Mouse (Mus musculus): ENCODE measurements around the gene Txnrd2. TPM values are rescaled to one million over a fixed set of nuclear protein-coding genes. Genes with fewer than 3 reads are reported as not detected.

The Txnrd2 gene
- total RNA-seq, 2 experiments from 2014 or later = 19.8 to 20.8 TPM

DNA sequence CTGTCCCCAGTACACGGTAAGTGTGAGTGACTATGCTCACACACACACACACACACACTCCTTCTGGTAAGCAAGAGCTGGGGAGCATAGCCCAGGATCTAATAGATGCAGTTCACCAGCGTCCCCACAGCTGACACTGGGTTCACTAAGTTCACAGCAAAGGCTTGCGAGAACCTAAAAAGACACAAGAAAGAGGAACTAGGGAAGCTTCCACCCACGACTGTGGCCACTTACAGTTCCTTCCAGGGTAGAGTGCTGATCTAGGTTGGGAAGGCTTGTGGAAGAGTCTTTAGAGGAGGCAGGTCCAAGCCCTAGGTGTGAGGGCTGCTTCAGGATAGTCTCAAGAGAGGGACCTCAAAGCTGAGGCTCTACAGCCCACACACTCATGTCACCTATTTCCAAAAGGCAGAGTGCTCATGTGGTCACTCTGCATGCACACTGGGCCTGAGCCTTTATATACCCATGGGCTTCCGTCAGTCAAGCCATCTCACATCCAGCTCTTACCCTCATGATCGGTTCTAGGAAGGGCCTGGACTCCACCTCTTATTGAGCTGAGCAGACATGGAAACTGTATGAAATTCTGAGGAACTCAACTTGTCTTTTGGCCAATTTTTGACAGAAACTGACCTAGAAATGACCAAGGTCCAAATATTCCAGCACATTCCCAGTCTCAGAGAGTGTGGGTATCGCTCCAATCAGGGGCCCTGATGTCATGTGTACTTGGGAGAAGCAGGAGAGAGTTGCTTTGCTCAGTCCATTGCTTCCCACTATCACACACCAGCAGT lies 13.0 kb upstream of the Txnrd2 start:
- no peak for DNase-seq (ENCODE audit: low spot score)

DNA sequence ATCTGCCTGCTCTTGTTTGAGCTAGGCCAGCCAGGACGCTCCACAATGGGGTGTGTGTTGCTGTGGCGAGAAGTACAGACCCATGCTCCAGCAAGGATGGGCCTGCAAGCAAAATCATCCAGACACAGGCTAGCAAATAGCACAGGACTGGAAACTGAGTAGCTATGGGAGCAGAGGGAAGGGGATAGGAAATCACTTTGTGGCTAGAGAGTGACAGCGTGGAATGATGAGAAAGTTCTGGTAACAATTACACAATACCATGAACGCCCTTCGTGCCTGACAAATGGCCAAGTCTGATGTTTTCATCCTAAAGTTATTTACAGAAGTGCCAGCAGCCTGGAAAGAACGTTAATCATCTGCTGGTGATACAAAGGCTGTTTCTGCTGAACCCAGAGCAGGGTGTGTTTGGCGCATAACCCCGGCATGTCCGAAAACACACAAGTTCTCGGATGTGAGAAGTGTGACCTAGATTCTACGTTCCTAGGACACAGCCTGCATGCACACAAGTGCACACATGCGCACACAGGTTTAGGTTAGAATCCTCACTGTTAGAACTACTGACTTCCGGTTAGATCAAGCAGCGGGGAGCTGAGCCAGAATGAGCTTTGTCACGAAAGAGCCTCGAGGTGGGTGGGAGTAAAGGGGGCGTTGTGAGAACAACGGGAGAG lies 10.0 kb upstream of the Txnrd2 start:
- DNase-seq (ENCODE audit: low spot score) = peak; percentile 79

DNA sequence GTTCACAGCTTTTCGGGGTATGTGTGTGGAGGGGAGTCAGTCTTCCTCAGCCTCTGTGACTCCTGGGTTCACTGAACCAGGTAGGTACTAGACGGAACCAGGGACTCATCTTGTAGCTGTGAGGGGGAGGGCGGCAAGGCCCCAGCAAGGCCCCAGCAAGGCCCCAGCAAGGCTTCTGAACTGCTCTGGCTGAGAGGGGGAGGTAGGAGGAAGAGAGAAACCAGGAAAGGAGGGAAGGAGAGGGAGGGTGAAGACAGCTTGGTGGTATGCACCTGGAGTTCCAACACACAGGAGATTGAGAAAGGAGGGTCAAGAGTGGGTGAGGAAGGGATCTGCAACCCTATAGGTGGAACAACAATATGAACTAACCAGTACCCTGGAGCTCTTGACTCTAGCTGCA lies 9.3 kb upstream of the Txnrd2 start:
- no peak for DNase-seq (ENCODE audit: low spot score)

DNA sequence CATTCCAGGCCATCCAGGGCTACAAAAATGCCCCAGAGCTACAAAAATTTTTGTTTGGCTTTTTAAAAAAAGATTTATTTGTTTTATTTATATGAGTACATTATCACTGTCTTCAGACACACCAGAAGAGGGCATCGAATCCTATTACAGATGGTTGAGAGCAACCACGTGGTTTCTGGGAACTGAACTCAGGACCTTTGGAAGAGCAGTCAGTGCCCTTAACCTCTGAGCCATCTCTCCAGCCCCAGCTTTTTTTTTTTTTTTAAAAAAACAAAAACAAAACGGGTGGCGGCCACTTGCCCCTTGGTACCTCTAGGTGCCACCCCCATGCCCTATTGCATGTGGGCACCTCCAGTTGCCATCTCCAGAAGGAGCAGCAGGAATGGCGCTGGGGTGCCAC lies 8.7 kb upstream of the Txnrd2 start:
- no peak for DNase-seq (ENCODE audit: low spot score)

DNA sequence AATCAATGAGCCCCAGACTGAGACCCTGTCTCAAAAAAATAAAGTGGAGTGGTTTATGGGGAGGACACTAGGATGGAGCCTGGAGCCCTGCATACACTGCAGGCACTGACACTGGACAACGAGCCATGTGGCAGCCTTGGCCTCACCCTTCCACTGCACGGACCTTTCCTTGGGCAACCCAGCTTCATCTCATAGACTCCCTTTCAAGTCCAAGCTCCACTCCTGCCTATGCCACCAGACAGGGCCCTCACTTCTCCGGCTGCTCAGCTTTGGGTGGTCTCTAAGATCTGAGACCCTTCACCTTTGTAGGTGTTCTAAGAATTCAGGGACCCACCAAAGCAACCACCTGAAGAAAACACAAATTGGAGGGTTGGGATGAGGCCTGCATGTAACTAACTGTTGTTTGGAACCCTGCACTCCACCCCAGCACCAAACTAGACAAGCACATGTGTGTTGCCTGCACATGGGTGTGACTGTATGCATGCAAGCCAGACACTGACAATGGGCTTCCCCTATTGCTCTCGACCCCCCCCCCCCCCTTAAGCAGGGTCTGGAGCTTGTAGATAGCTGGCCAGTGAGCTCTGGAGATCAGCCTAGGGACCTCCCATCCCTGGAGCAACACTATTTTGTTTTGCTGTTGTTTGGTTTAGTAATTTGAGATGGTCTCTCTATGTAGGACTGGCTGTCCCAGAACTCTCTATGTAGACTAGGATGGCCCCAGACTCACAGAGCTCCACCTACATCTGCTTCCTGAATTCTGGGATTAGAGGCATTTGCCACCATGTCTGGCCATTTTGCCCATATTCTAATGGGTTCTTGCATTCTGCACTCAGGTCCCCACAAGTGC lies 7.2 kb upstream of the Txnrd2 start:
- DNase-seq (ENCODE audit: low spot score) = no peak

DNA sequence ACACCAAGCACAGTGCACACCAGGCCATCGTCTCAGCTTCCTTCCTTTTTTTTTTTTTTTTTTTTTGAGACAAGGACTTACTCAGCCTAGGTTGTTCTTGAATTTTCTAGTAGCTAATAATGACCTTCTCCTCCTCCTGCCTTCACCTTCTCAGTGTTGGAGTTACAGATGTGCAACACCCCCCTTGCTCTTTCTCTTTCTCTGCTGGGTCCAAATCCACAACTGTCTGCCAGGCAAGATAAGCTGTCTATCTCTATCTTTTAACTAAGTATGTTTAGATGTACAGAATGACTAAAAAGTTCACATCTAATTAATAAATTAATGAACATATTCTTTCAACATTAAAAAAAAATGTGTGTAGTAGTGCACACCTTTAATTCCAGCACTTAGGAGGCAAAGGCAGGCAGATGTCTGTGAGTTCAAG lies 6.6 kb upstream of the Txnrd2 start:
- no peak for DNase-seq (ENCODE audit: low spot score)

DNA sequence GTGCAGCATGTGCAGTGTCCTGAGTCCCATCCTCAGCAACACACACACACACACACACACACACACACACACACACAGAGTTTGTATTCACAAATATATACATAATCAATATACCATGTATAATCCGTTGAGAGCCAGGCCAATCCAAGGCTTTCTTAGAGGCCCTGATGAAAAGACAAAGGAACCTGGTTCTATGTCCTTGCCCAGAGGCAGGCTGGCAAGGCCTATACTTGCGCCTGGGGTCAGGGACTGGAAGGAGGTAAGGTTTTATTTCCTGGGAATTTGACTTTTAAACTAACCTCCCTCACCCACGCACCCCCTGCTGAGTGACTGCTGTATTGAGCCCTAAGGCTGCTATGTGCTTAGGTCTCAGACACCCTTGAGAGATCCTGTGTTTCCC lies 5.6 kb upstream of the Txnrd2 start:
- DNase-seq (ENCODE audit: low spot score) = no peak

DNA sequence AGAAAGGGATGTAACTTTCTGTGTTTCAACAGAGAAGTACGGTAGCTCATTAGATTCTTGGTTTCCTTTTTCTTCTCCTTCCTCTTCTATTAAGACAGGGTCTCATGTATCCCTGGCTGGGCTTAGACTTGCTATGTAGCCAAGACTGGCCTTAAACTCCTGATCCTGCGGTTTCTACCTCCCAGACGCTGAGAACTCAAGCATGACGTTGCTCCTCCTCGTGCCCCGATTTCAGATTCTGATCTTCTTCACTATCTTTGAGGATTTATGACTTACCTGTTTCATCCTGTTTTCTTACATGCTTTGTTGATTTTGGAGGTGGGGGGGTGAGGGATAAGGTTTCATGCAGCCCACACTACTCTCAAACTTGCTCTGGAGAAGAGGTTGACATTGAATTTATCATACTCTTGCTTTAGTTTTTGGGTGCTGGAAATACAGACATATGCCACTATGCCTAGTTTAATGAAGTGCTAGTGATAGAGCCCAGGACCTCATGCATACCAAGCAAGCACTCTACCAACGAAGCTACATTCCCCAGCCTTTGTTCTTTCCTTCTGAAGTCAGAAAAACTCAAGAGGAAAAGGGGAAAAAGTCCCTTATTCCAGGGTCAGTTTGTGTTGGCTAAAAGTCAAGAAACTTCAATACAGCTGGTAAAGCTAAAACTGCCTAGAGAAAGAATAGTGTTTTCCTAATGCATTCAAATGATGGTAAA lies 2.8 kb upstream of the Txnrd2 start:
- DNase-seq (ENCODE audit: low spot score) = no peak

DNA sequence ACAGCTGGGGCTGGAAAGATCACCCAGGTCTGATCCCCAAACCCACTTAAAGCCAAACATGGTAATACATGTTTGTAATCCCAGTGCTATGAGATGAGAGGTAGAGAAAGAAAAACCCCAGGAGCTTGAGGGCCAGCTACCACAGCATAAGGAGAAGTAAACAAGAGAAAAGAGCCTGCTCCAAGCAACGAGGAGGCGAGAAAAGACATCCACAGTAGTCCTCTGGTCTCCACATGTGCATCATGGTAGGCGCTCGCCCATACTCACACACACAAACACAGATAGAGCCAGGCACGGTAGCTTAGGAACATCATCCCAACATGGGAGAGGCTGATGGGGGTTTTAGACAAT lies 2.3 kb upstream of the Txnrd2 start:
- no peak for DNase-seq (ENCODE audit: low spot score)

DNA sequence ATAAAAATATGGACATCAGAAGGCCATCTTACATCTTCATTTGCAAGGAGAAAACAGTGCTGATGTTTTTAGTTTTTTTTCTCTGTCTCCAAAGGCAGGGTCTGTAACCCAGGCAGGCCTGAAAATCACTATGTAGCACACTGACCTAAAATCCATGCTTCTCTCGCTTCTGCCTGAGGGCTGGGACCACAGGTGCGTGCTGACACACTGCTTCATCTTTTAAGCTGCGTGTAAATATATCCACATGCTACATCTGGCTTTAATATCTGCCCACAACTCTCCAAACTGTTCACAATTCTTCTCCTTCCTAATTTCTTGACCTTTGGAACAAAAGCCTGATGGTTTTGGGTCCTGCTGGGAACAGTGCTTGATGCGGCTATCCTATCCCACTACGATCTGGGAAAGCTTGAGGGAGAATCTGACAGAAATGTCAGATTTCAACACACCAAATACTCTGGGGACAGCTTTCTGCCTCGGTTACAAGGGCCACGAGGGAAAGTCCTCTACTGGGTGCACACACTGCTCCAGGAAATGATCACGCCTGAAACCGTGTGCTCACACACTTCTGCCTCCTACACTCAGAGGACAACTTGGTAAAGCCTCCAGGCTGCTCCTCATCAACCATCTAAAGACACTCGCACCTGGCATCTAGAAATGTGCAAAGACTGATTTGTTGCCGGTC lies 1.7 kb upstream of the Txnrd2 start:
- DNase-seq (ENCODE audit: low spot score) = no peak

DNA sequence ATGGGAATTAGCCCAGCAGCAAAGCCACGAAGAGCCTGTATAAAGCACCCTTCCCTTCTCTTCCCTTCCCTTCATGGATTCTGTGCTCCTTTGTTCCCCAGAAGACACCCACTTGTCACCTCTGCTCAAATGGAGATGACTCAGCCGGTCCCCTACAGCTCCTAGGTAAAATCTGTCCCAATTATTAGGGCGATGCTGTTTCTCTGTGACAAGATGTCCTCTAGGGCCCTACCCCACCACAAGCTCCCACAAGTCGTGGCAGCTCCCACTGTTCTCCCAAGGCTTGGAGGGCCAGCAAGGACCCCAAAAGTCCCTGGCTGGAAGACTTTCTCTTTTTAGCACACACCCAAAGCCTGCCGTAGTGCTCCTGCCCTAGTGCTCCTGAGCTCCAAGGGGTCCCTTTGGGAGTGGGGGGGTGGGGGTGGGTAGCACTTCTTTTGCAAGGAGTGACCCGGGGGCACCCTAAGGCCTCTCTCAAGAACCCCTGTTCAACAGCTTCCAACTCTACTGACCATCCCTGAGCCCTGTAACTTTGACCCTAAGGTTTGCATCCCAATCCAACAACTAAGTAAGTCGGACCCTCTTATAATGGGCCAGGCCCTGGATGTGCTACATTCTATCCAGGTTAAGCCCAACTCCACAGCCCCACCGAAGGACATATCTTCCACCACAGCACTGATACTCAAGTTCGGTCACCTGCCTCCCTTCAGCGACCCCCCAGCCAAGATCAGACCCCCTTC lies 539 bp upstream of the Txnrd2 start:
- no peak for DNase-seq (ENCODE audit: low spot score)

DNA sequence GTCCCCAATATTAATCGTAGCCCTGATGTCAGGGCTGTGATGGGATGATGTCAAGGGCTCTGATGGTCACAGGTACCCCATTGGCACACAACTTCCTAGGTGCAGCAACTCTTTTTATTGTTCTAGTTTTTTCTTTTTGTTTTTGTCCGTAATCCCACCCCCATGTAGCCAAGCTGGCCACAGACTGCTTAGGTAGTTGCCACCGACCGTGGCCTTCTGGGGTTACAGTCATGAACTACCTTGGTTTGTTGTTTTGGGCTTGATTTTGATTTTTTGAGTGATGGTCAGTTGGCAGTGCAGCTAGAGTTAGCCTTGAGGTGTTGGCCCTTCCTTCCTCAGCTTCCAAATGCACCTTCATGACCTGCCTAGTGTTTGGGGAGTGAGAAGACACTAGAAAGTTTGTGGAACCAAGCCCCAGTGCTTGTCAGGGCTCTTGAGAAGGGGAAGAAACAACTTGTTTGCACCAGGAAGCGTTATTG lies 657 bp downstream of the Txnrd2 start, which contains the start of gene Comt:
Gene Comt (minus strand): TSS at position 51 of the 479 bp plus-strand sequence.
- no peak for DNase-seq (ENCODE audit: low spot score)

DNA sequence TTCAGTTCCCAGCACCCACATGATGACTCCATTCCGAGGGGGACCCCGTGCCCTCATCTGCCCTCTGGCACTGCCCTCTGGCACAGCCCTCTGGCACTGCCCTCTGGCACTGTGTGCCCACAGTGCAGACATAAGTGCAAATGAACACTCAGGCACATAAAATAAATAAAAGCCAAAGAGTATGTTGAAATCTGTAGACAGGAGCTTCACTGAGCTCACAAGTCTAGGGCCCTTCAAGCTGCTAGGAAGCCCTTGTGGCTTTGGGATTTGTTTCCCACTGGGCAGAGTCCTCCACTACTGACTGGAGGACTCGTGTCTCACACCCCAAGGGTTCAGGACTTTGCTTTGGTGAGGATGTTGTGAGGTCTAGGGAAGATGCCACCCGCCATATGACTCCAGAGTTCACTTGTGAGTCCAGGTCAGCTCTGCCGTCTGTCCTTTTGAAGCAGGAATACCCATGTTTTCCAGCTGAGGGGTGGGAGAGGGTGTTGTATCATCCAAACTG lies 1.9 kb downstream of the Txnrd2 start:
- DNase-seq (ENCODE audit: low spot score) = no peak

DNA sequence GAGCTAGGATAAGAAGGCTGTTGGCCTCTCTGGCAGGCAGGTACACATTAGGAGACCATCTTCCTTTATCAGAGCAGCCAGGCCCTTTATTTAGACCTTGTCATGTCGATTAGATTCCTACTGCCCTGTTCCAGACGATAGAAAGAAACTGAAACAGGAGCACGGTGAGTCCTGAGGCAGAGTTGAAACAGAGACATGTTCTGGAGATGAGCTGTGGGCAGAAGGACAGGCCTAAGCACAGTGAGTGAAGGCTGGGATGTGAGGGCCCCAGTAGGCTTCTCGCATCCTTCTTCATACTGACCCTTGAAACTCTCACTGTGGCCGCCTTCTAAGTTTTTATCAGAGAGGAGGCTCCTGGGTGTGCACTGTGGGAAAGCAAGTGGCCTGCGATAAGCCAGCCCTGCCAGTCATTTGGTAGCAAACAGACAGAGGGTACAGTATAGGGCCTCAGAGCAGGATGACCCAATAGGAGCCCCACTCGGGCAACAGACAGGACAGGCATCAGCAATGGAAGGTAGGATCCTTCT lies 2.4 kb downstream of the Txnrd2 start:
- no peak for DNase-seq (ENCODE audit: low spot score)

DNA sequence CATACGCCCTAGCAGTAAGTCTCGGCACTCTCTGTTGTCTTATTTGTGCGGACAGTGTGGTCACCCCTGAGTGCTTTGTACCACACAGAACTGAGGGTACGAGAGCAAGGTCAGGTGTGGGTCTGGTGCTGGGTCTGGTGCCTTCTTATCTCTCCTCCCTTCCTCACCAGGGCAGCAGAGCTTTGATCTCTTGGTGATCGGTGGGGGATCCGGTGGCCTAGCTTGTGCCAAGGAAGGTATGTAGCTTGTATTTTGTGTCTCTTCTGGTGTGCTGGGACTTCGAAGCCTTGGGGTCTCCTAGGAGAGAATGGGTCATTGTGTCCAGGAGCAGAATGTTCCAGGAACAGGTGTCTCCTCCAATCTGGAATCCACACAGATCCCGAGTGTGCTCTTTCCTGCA lies 3.5 kb downstream of the Txnrd2 start:
- DNase-seq (ENCODE audit: low spot score) = no peak

DNA sequence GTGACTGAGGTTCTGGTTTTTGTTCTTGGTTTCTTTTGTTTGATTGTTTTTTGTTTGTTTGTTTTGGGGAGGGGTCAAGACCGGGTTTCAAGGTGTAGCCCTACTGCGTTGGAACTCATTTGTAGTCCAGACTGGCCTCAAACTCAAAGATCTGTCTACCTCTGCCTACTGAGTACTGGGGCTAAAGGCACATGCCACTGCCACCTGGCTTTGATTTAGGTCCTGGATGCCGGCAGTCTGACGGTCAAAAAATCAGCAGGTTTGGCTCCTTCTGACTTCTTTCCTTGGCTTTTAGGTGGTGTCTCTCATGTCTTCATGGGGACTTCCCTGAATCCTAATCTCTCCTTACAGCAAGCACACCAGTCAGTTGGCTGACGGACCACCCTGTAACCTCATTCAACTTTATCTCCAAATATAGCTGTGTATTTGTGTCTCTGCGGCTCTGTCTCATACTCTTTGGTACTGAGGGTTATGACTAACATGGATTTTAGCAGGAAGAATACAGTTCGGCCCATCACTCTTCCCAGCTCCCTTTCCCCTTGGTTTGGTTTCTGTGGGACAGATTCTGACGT lies 4.5 kb downstream of the Txnrd2 start:
- no peak for DNase-seq (ENCODE audit: low spot score)

DNA sequence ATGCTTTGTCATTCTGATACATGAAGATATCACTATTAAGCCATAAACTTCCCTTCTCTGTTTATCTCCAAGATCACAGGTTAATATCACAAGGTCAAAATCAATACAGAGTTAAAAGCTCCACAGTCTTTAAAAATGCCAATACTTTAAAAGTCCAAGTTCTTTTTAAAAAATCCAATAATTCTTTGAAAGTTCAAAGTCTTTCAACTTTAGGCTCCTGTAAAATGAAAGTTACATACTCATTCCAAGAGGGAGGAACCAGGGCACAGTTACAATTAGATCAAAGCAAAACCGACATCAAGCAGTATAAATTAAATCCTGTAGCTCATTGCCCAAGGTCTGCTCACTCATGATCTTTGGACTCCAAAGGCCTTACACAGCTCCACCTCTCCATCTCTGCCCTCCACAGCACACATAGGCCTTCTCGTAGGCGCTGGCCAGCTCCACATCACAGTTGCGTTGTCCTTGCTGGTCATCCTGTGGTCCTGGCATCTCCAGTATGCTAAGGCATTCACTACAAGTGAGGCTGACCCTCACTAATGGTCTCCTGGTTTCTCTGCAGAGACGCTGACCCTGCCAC lies 7.2 kb downstream of the Txnrd2 start:
- DNase-seq (ENCODE audit: low spot score) = no peak

DNA sequence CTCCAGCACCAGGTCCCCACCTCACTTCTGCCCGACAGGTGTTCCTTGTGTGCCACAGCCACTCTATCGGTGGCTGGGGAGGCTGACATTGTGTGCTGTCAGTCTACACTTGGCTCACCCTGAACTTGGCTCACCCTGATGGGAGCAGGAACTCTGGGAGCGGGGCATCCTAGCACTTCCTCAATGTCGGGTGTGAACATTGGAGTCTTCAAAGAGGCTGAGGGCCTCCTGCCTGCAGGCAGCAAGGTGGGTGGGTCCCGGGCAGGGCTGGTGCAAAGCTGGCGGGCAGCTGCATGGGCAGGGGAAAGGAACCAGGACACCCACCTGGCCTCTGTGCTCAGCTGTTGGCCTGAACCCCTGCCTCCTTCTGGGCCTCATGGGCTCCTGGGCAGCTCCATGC lies 9.9 kb downstream of the Txnrd2 start:
- DNase-seq (ENCODE audit: low spot score) = no peak

DNA sequence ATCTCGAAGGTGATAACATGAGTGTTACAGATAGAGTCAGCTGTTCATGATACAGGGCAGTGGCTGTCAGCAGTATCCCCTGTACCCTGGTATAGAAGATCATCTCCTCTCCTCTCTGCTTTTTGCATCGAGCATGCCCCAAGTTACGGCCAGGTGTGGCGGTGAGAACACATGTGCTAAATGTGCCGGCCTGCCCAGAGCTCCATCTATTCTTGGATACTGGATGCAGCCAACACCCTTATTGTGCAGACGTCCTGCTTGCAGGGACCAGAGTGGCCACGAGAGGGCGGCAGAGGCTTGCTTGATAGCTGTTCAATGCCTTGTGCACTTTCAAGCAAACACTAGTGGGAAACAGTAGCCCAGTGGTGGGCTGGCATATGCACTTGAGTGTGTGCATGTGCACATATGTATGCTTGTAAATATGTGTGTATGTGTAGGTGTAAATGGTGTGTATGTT lies 17.2 kb downstream of the Txnrd2 start:
- peak; percentile 97 for DNase-seq (ENCODE audit: low spot score)

All from gastrocnemius, adult 18-20 months (tissue).